Mouse (Mus musculus): Measurements from ENCODE around the gene Samd13. TPM values are rescaled to one million over a fixed set of nuclear protein-coding genes. Genes with fewer than 3 reads are reported as not detected.

The Samd13 gene
- polyA plus RNA-seq, 1 experiment from 2014 or later, result 0.61 TPM

- Histone ChIP-seq H3K27ac (replicated peaks) (no peak overlapping the region), H3K27me3 (no peaks in the 10 kb centered on the region), H3K9ac (no peak overlapping the region), H3K4me3 (no peak overlapping the region), H3K9me3 (no peaks in the 10 kb centered on the region), H3K4me2 (no peak overlapping the region), H3K36me3 (no peaks in the 10 kb centered on the region), H3K4me1 (replicated peaks) (peaks cover 12% of the 10 kb centered on the region)
- 83% methylated on average over 10 of the region's 10 CpGs for WGBS
- ATAC-seq (ENCODE audit: low read depth), result no peak
Measured at GRCm38 (mm10) chr3:146610322-146610721, 75.1 kb downstream of the Samd13 start.

GRCm38 (mm10) chr3:146607368-146607767, 78.0 kb downstream of the Samd13 start:
- ATAC-seq (ENCODE audit: low read depth), result peak; percentile 78
- H3K9me3 ChIP-seq, result no peaks in the 10 kb centered on the region
- H3K4me2 ChIP-seq, result no peak overlapping the region
- H3K4me3 ChIP-seq, result no peak overlapping the region
- no peak overlapping the region for H3K9ac ChIP-seq
- no peaks in the 10 kb centered on the region for H3K27me3 ChIP-seq
- WGBS, result 19% methylated on average over 1 of the region's 1 CpGs
- H3K4me1 ChIP-seq (replicated peaks), result peaks cover 12% of the 10 kb centered on the region
- H3K36me3 ChIP-seq, result no peaks in the 10 kb centered on the region
- H3K27ac ChIP-seq (replicated peaks), result 0 out of 2 replicates have a peak overlapping the region, but pooled peaks have one; percentile 28

GRCm38 (mm10) chr3:146604647-146605046, 80.7 kb downstream of the Samd13 start:
- no peak overlapping the region for H3K4me2 ChIP-seq
- no peaks in the 10 kb centered on the region for H3K9me3 ChIP-seq
- H3K36me3 ChIP-seq, result no peaks in the 10 kb centered on the region
- no peak overlapping the region for H3K27ac ChIP-seq (replicated peaks)
- H3K4me1 ChIP-seq (replicated peaks), result peaks cover 12% of the 10 kb centered on the region
- H3K9ac ChIP-seq, result no peak overlapping the region
- no peaks in the 10 kb centered on the region for H3K27me3 ChIP-seq
- ATAC-seq (ENCODE audit: low read depth), result no peak
- no peak overlapping the region for H3K4me3 ChIP-seq
- 78% methylated on average over 9 of the region's 9 CpGs for WGBS

- no peak overlapping the region for H3K4me3 ChIP-seq
- no peak for ATAC-seq (ENCODE audit: low read depth)
- no peaks in the 10 kb centered on the region for H3K9me3 ChIP-seq
- peaks cover 8% of the 10 kb centered on the region for H3K4me1 ChIP-seq (replicated peaks)
- H3K9ac ChIP-seq, result no peak overlapping the region
- 93% methylated on average over 3 of the region's 3 CpGs for WGBS
- no peak overlapping the region for H3K4me2 ChIP-seq
- H3K36me3 ChIP-seq, result no peaks in the 10 kb centered on the region
- H3K27me3 ChIP-seq, result no peaks in the 10 kb centered on the region
- H3K27ac ChIP-seq (replicated peaks), result no peak overlapping the region
Measured at GRCm38 (mm10) chr3:146602531-146602930, 82.9 kb downstream of the Samd13 start.

- no peak overlapping the region for H3K9ac ChIP-seq
Measured at GRCm38 (mm10) chr3:146601205-146601604, 84.2 kb downstream of the Samd13 start.

GRCm38 (mm10) chr3:146599198-146599900, 86.0 kb downstream of the Samd13 start:
- 88% methylated on average over 6 of the region's 6 CpGs for WGBS
- Histone ChIP-seq H3K4me3 (no peak overlapping the region), H3K27me3 (no peaks in the 10 kb centered on the region), H3K36me3 (no peaks in the 10 kb centered on the region), H3K27ac (replicated peaks) (no peak overlapping the region), H3K4me1 (replicated peaks) (no peaks in the 10 kb centered on the region), H3K9ac (no peak overlapping the region), H3K4me2 (no peak overlapping the region), H3K9me3 (no peaks in the 10 kb centered on the region)
- ATAC-seq (ENCODE audit: low read depth), result no peak

More at GRCm38 (mm10) chr3:146601205-146601604, 84.2 kb downstream of the Samd13 start:
- Histone ChIP-seq H3K27me3 (no peaks in the 10 kb centered on the region), H3K27ac (replicated peaks) (no peak overlapping the region), H3K4me3 (no peak overlapping the region), H3K4me1 (replicated peaks) (no peaks in the 10 kb centered on the region), H3K36me3 (no peaks in the 10 kb centered on the region), H3K9me3 (no peaks in the 10 kb centered on the region), H3K4me2 (no peak overlapping the region)
- WGBS, result 94% methylated on average over 2 of the region's 2 CpGs
- no peak for ATAC-seq (ENCODE audit: low read depth)

- no peaks in the 10 kb centered on the region for H3K9me3 ChIP-seq
- no peak overlapping the region for H3K4me2 ChIP-seq
- no peaks in the 10 kb centered on the region for H3K27me3 ChIP-seq
- H3K27ac ChIP-seq (replicated peaks), result no peak overlapping the region
- WGBS, result 89% methylated on average over 6 of the region's 6 CpGs
- H3K4me3 ChIP-seq, result no peak overlapping the region
- no peak overlapping the region for H3K9ac ChIP-seq
- no peaks in the 10 kb centered on the region for H3K4me1 ChIP-seq (replicated peaks)
- H3K36me3 ChIP-seq, result no peaks in the 10 kb centered on the region
- ATAC-seq (ENCODE audit: low read depth), result no peak
Measured at GRCm38 (mm10) chr3:146598411-146598810, 87.0 kb downstream of the Samd13 start.

- H3K9ac ChIP-seq, result no peak overlapping the region
- no peaks in the 10 kb centered on the region for H3K36me3 ChIP-seq
- no peak for ATAC-seq (ENCODE audit: low read depth)
- no peak overlapping the region for H3K27ac ChIP-seq (replicated peaks)
- no peak overlapping the region for H3K4me3 ChIP-seq
- 87% methylated on average over 7 of the region's 7 CpGs for WGBS
- no peaks in the 10 kb centered on the region; the same call in 1 of the 2 replicates for H3K4me1 ChIP-seq (replicated peaks)
- H3K4me2 ChIP-seq, result no peak overlapping the region
- H3K27me3 ChIP-seq, result no peaks in the 10 kb centered on the region
- no peaks in the 10 kb centered on the region for H3K9me3 ChIP-seq
Measured at GRCm38 (mm10) chr3:146596864-146597263, 88.5 kb downstream of the Samd13 start.

GRCm38 (mm10) chr3:146596387-146596786, 89.0 kb downstream of the Samd13 start:
- WGBS, result 93% methylated on average over 8 of the region's 8 CpGs
- no peaks in the 10 kb centered on the region; the same call in 1 of the 2 replicates for H3K4me1 ChIP-seq (replicated peaks)
- no peak overlapping the region for H3K27ac ChIP-seq (replicated peaks)
- H3K4me3 ChIP-seq, result no peak overlapping the region
- no peaks in the 10 kb centered on the region for H3K36me3 ChIP-seq
- H3K9me3 ChIP-seq, result no peaks in the 10 kb centered on the region
- H3K27me3 ChIP-seq, result no peaks in the 10 kb centered on the region
- ATAC-seq (ENCODE audit: low read depth), result no peak
- no peak overlapping the region for H3K9ac ChIP-seq
- H3K4me2 ChIP-seq, result no peak overlapping the region

- H3K9ac ChIP-seq, result no peak overlapping the region
- no peak overlapping the region for H3K4me3 ChIP-seq
- ATAC-seq (ENCODE audit: low read depth), result no peak
- H3K36me3 ChIP-seq, result no peaks in the 10 kb centered on the region
- no peak overlapping the region for H3K4me2 ChIP-seq
- H3K9me3 ChIP-seq, result no peaks in the 10 kb centered on the region
- H3K4me1 ChIP-seq (replicated peaks), result no peaks in the 10 kb centered on the region; the same call in 1 of the 2 replicates
- H3K27me3 ChIP-seq, result no peaks in the 10 kb centered on the region
- WGBS, result 85% methylated on average over 6 of the region's 6 CpGs
- no peak overlapping the region for H3K27ac ChIP-seq (replicated peaks)
Measured at GRCm38 (mm10) chr3:146595440-146595839, 90.0 kb downstream of the Samd13 start.

Other genes starting within 250 kb of the Samd13 start
- 5.7 and 6.4 TPM in 2 replicates for gene Ctbs, start 235.8 kb downstream of the Samd13 start, polyA plus RNA-seq (2015; fragmentation: Nextera tagmentation; extraction: Ambion mirVana)
- 6.2 and 7.2 TPM in 2 replicates for gene Spata1, start 185.8 kb downstream of the Samd13 start, polyA plus RNA-seq (2015; fragmentation: Nextera tagmentation; extraction: Ambion mirVana)
- 547 and 548 TPM in 2 replicates for gene Gng5, start 185.8 kb downstream of the Samd13 start, polyA plus RNA-seq (2015; fragmentation: Nextera tagmentation; extraction: Ambion mirVana)
- gene Rpf1, start 164.2 kb downstream of the Samd13 start, polyA plus RNA-seq (2015; fragmentation: Nextera tagmentation; extraction: Ambion mirVana), result 53.3 and 54.2 TPM in 2 replicates
- not detected in 2 replicates for gene Uox, start 115.2 kb downstream of the Samd13 start, polyA plus RNA-seq (2015; fragmentation: Nextera tagmentation; extraction: Ambion mirVana)
- gene Dnase2b, start 70.0 kb downstream of the Samd13 start, polyA plus RNA-seq (2015; fragmentation: Nextera tagmentation; extraction: Ambion mirVana), result not detected in 2 replicates
- gene 4930503B20Rik, start 34.3 kb downstream of the Samd13 start, polyA plus RNA-seq (2015; fragmentation: Nextera tagmentation; extraction: Ambion mirVana), result not detected in 2 replicates
- gene Prkacb, start 127.4 kb upstream of the Samd13 start, polyA plus RNA-seq (2015; fragmentation: Nextera tagmentation; extraction: Ambion mirVana), result 133 and 140 TPM in 2 replicates
- gene Ttll7, start 166.8 kb upstream of the Samd13 start, polyA plus RNA-seq (2015; fragmentation: Nextera tagmentation; extraction: Ambion mirVana), result 16.5 and 20.8 TPM in 2 replicates